Mouse (Mus musculus) frontal cortex, postnatal 36 days (tissue): ENCODE measurements at regions not wholly inside any gene's neighbourhood (a gene's known extent, or its start where the extent isn't known, plus 50 kb on each side); places are given as distances from the start of the nearest gene placed in this dataset.
A peak's percentile ranks its signal among the peaks of the same experiment; 100 is the strongest.
"Not testable (repeated sequence)": the region's sequence is repeated elsewhere in the genome, so short reads cannot be mapped to it uniquely, and the experiment has no call there.

Experiments used
- DNase-seq, 2 experiments: peaks; one replicate each; pipeline ENCODE4 v3.0.0; 2022; ENCODE audit warnings: low spot score in 2 of 2

DNA sequence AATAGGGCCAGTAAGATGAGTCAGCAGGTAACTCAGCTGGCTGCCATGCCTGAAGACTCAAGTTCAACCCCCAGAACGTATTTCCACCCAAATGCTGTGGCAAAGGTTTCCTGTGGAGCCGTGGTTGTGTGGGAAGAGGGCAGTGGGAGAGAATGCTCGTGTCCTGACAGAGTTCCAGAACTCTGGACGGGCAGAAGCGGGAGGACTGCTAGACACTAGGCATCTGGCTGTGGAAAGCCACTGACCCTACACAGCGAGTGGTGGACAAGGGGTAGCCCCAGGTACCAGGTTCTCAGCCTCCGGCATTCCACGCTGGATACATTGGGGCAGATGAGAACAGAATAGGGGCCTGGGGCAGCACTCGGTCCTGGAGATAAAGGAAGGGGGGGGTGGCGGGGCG lies 69.6 kb upstream of the Acsl3 start:
- DNase-seq = no peak

DNA sequence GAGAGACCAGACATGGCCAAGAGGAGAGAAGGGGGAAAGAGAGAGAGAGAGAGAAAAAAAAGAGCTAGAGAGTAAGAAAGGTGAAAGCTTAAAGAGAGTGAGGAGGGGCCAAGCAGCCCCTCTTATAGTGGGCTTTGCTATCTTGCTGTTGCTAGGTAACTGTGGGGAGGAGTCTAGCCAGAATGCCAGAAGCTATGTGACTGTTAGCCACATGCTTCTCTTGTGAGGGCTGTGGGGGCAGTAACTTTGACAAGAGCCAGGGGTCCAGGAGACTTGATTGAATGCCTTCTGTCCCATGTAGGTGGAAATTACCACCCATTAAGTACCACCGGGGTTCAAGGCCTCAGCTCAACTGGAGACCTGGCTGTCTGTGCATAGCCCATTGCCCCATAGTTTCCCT lies 69.0 kb upstream of the Acsl3 start:
- DNase-seq = not testable (repeated sequence)

- DNase-seq = peak in 1 of 2 experiments; percentile 38
These were observed 67.1 kb upstream of the Acsl3 start for GRCm38 (mm10) chr1:78590558-78590957.

GRCm38 (mm10) chr1:78593927-78594641 lies 63.5 kb upstream of the Acsl3 start:
- DNase-seq = peak in 1 of 2 experiments; percentile 52

DNA sequence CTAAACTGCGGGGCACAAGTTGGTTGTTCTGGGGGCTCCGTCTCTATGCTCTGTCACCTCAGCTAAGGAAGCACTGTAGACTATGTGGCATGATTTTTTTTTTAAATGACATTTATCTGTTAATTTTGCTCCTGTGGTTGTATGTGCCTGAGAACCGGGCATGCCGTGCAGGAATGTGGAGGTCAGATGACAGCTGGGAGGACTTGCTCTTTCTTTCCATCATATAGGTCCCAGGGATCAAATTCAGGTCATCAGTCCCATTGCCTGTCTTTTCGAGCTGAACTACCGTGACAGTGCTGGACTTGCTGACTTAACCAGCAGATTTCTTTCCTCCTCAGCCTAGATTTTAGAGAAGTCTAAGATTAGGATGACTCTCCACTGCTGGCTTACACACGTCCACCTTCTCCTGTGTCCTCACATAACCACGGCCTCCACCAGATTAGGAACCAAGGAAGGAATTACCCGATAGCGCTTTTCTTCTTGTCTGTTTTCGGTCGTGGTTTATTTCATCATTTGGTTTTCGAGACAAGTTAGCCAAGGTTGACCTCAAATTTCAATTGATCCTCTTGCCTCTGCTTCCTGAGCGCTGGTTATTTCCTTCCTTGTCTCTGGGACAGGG lies 62.0 kb upstream of the Acsl3 start:
- DNase-seq = no peak

DNA sequence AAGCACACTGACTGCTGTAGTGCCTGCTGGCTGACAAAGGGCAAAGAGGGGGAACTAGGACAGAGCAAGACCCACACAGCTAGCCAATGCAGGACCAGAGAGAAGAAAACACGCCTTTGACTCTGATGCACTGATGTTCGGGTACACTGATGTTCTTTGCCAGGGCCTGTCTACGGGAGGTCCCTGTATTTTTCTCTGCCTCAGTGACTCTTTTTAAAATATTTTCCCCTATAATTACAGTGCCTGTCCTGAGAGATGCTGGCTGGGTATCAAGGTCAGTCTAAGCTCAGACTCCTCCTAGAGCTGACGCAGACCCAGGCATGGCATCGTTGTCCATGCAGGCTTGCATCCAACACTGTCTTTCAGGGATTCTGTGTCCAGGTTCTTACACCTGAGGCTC lies 59.1 kb upstream of the Acsl3 start:
- DNase-seq = no peak

DNA sequence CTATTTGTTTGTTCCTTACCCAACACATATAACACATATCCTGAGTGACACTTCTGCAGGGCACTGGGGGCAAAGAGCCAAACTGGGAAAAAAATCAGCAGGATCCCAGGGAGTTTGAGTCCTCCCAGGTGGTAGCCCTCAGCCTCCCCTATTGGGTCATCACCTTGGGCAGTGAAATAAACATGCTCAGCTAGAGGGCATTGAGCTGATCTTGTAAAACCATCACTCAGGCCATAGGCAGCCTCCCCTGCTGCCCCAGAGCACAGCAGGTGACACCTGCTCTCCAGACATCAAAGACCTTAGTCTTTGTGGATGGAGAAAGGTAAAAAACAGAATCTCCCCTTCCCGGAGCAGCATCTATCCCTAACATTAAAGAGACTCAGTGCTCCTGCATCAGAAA lies 57.0 kb upstream of the Acsl3 start:
- no peak for DNase-seq

DNA sequence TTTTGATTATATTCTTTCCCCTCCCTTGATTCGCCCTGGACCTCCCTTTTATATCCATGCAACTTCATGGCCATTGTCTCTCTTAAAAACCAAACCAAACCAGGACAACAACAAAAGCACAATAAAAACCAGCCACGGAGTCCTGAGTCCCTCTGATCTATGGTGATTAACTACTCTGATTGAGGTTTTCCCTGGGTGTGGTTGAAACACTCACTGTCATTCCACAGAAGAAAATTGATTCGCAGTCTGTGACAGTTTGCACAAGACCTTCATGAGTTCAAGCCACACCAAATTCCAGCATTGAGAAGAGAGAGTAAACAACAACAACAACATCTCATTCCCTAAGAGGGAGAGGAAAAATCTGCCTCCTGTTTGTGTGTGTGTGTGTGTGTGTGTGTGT lies 56.1 kb upstream of the Acsl3 start:
- no peak for DNase-seq

DNA sequence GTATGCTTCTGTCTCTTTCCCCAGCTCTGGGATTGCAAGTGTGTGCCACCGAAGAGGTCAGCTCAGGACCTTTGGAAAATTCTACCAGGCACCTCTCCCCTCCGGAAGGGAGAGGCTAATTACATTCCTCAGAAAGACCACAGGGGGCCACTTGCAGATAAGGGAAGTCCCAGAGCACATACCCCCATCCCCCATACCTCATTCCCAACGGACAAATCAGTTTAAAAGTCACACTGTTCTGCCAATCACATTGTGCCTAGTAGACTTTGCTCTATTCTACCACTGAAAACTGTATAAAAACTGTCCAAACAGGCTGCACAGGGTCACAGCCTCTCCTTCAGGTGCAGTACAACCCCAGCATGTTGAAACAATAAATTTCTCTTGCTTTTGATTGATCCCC lies 55.6 kb upstream of the Acsl3 start:
- DNase-seq = no peak

DNA sequence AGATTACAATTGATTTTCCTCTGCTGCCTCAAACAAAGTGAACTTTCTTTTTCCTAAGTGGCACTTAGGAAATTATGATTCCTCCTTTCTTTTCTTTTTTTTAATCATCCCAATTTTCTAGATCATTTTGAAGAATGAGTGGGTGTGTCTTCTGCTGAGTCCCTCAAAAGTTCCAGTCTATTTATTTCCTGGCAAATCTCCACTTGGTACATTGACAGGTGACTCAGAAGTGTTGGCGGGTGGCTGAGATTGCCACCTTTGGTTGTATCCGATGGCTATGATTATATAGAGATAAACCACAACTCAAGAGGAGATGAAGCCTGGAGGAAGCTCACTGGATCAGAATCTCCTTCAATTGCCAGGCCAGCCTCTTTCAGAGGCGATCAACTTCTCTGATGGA lies 54.7 kb upstream of the Acsl3 start:
- no peak for DNase-seq

GRCm38 (mm10) chr1:78604820-78605550 lies 52.6 kb upstream of the Acsl3 start:
- no peak for DNase-seq
